Mouse (Mus musculus): ENCODE results near the gene Stk4.

GRCm38 (mm10) chr2:164123169-164123766 is 53.1 kb downstream of the Stk4 start:
- TF ChIP-seq POLR2A (IDR thresholded peaks at IDR 0.05; ENCODE audit: extremely low read depth, insufficient read depth, low read length), result no peak
- TF ChIP-seq CTCF (IDR thresholded peaks at IDR 0.05; ENCODE audit: extremely low read depth, insufficient read depth, low read length), result no peak

Data from cortical plate, adult 2 months (tissue).